Mouse (Mus musculus): ENCODE measurements around the gene Opn1sw. TPM values are rescaled to one million over a fixed set of nuclear protein-coding genes. Genes with fewer than 3 reads are reported as not detected.
"Not testable (repeated sequence)": the region's sequence is repeated elsewhere in the genome, so short reads cannot be mapped to it uniquely, and the experiment has no call there.

Opn1sw gene
- total RNA-seq, 2 experiments from 2014 or later, result 0.44 to 0.98 TPM

- DNase-seq (ENCODE audit: low spot score in 2 of 2), result no peak
These were observed 8.7 kb upstream of the Opn1sw start for GRCm38 (mm10) chr6:29396714-29397540.

- peak; percentile 50 to 63 for DNase-seq (ENCODE audit: low spot score in 2 of 2)
These were observed 7.8 kb upstream of the Opn1sw start, which contains the start of gene Ccdc136 for GRCm38 (mm10) chr6:29395910-29396713. Gene Ccdc136, plus strand, starts transcription at chr6:29396309.

GRCm38 (mm10) chr6:29394286-29394685 is 6.0 kb upstream of the Opn1sw start:
- DNase-seq (ENCODE audit: low spot score in 2 of 2), result no peak

- DNase-seq (ENCODE audit: low spot score in 2 of 2), result no peak
These were observed 3.5 kb upstream of the Opn1sw start for GRCm38 (mm10) chr6:29391802-29392201.

- not testable (repeated sequence) for DNase-seq (ENCODE audit: low spot score in 2 of 2)
These were observed 3.0 kb upstream of the Opn1sw start for GRCm38 (mm10) chr6:29391241-29391640.

GRCm38 (mm10) chr6:29390500-29390899 is 2.2 kb upstream of the Opn1sw start:
- not testable (repeated sequence) for DNase-seq (ENCODE audit: low spot score in 2 of 2)

- DNase-seq (ENCODE audit: low spot score in 2 of 2), result no peak
These were observed 1.2 kb upstream of the Opn1sw start for GRCm38 (mm10) chr6:29389425-29389824.

GRCm38 (mm10) chr6:29388606-29389080 is 375 bp upstream of the Opn1sw start:
- peak; percentile 88 to 95 for DNase-seq (ENCODE audit: low spot score in 2 of 2)

GRCm38 (mm10) chr6:29382442-29382841 is 5.8 kb downstream of the Opn1sw start:
- no peak for DNase-seq (ENCODE audit: low spot score in 2 of 2)

- DNase-seq (ENCODE audit: low spot score in 2 of 2), result no peak
These were observed 8.3 kb downstream of the Opn1sw start for GRCm38 (mm10) chr6:29379954-29380353.

- DNase-seq (ENCODE audit: low spot score in 2 of 2), result no peak
These were observed 9.6 kb downstream of the Opn1sw start for GRCm38 (mm10) chr6:29378678-29379077.

- no peak for DNase-seq (ENCODE audit: low spot score in 2 of 2)
These were observed 10.9 kb downstream of the Opn1sw start for GRCm38 (mm10) chr6:29377386-29377785.

- DNase-seq (ENCODE audit: low spot score in 2 of 2), result no peak
These were observed 23.0 kb downstream of the Opn1sw start for GRCm38 (mm10) chr6:29365277-29365676.

GRCm38 (mm10) chr6:29363129-29363515 is 25.1 kb downstream of the Opn1sw start:
- no peak for DNase-seq (ENCODE audit: low spot score in 2 of 2)

GRCm38 (mm10) chr6:29362246-29363128 is 25.8 kb downstream of the Opn1sw start:
- no peak for DNase-seq (ENCODE audit: low spot score in 2 of 2)

- DNase-seq (ENCODE audit: low spot score in 2 of 2), result no peak
These were observed 28.1 kb downstream of the Opn1sw start for GRCm38 (mm10) chr6:29360211-29360610.

- DNase-seq (ENCODE audit: low spot score in 2 of 2), result no peak
These were observed 28.9 kb downstream of the Opn1sw start for GRCm38 (mm10) chr6:29359386-29359785.

GRCm38 (mm10) chr6:29352816-29353215 is 35.5 kb downstream of the Opn1sw start:
- no peak for DNase-seq (ENCODE audit: low spot score in 2 of 2)

GRCm38 (mm10) chr6:29351613-29352012 is 36.7 kb downstream of the Opn1sw start:
- no peak for DNase-seq (ENCODE audit: low spot score in 2 of 2)

- DNase-seq (ENCODE audit: low spot score in 2 of 2), result no peak
These were observed 39.9 kb downstream of the Opn1sw start for GRCm38 (mm10) chr6:29348371-29348724.
